Mouse (Mus musculus): ENCODE results near the gene Olfr97.

Olfr97 gene

GRCm38 (mm10) chr17:37194782-37195181, 42.3 kb downstream of the Olfr97 start:
- DNase-seq (ENCODE audit: low spot score), result no peak

DNA sequence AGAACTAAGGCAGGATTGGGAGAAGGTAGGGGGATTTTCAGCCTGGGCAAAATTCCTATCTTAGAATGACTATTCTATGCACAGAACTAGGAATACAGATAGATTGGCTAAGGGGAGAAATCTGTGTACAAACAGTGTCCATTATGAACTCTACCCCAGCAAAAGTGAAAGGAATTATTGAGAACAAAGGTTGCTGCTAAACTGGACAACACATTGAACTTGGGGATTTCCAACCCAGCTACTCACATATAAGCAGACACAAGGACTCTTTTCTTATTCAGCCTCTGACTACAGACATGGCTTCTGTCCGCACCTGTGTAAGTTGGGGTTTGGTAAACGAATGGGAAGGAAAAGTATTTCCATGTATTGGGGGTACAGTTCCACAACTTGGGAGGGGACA, 43.5 kb downstream of the Olfr97 start, which contains the start of gene Ubd:
TSS of gene Ubd (plus strand) at position 237 of the 400 bp plus-strand sequence.
- DNase-seq (ENCODE audit: low spot score), result no peak

GRCm38 (mm10) chr17:37193032-37193431, 44.1 kb downstream of the Olfr97 start:
- no peak for DNase-seq (ENCODE audit: low spot score)

DNA sequence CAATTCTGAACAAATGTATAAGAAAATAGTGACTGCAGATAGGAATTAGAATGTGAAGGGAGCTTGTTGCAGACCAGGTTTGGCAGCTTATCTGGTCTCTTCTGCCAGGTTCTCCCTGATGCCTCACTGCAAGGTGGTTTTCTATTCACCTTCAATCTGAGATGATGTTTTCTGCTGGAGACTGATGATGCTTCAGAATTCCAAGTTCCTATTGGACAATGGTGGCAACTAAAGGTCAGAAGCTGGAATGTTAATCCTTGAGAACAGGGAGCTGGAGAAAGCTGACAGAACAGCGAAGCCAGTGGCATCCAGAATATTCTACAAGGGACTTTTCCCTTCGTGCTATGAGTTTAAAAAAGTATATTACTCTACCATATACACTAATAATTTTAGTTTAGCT, 46.4 kb downstream of the Olfr97 start:
- no peak for DNase-seq (ENCODE audit: low spot score)

- no peak for DNase-seq (ENCODE audit: low spot score)
Observed at GRCm38 (mm10) chr17:37185474-37185873, 51.7 kb downstream of the Olfr97 start.

Measured in ovary, postnatal 36 days (tissue).